Mouse (Mus musculus) ovary, postnatal 36 days (tissue): ENCODE results near the gene Nrp2.

Experiments used
- DNase-seq: peaks from one replicate; pipeline ENCODE4 v3.0.0; 2022; ENCODE audit warnings: low spot score, mixed read lengths

Gene Nrp2

DNA sequence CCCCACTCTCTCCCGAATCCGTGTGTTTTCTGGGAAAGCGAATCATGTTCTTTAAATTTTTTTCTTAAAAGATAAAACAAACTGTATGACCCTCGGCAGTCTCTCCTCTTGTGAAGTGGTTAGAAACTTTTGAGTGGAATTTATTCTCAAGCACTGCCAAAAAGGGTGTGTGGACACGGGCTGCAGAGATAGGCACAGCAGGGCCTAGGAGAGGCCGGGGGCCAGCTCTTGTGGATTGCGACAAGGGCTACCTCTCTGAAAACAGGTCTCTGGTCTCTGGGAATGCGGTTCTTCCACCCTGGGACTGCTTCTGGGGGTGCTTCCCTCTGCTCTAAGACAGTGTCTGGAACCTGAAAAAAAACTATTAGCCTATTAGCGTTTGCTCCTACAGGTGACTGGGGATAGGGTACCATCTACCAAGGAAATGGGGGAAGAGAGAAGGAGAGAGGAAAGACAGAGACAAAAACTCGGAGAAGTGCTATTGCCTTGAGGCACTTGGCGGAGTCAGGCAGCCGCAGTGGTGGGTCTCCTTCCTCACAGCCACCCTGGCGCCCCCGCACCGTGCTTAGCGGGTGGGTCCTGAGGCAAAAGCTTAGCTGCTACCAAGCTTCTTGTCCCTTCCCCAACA is 1.9 kb downstream of the Nrp2 start:
- DNase-seq, result no peak

DNA sequence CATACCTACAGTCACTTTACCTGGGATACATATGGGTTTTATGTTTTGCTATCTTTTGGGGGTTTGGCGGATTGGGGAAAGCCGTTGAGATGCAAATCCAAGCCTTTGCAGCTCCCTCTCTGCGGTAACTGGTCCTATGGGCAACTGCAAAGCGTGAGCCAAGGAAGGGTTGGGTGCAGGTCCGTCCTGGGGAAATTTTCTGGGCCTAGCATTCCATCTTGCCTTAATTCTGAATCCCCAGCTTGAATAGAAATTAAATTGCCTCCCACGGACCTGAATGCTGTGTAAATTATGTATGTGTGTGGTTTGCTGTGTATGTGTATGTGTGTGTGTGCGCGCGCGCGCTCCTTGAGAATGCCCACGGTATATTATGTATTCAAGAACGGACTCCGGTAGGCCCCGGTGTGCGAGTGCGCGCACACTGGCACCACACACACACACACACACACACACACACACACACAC is 2.5 kb downstream of the Nrp2 start:
- no peak for DNase-seq

DNA sequence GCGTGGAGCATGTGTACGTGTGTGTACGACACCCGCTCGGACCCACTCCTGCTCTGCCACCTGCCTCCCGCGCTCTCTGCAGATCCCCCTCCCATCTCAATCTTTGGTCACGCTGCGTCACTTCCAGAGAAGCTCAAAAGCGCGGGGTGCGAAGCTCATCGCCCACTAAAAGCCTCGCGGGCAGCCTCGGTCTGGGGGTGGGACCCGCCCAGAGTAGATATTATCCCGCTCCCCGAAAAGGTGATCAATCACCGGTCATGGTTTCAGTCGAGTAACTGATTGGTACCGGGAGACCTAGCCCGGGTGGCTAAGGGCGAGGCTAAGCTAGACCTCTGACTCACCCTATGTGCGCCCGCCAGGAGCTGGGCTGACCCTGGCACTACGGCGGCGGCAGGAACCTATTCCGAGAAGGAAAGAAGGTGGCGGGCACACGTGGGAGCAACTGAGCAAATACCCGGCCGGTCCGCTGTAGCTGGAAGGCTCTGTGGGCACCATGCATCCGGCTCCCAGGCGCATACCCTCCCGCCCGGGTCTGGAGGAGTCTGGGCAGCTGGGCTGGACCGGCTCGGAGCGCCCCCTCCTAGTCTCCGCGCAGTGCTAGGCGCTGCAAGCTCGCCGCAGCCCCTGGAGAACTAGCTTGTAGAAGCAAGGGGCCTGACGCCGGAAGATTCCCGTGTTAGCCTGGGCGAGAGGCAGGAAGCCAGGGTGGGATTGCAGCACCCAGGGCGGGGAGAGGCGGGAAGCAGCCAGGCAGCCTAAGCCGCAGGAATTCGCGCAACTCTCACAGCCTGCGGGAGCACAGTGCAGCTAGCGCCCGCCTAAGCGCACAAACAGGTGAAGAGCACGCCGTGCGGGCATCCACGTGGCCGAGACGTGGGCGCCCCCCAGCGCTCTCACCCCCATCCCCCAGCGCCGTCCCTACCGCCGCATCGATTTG is 3.3 kb downstream of the Nrp2 start:
- peak; percentile 66 for DNase-seq

DNA sequence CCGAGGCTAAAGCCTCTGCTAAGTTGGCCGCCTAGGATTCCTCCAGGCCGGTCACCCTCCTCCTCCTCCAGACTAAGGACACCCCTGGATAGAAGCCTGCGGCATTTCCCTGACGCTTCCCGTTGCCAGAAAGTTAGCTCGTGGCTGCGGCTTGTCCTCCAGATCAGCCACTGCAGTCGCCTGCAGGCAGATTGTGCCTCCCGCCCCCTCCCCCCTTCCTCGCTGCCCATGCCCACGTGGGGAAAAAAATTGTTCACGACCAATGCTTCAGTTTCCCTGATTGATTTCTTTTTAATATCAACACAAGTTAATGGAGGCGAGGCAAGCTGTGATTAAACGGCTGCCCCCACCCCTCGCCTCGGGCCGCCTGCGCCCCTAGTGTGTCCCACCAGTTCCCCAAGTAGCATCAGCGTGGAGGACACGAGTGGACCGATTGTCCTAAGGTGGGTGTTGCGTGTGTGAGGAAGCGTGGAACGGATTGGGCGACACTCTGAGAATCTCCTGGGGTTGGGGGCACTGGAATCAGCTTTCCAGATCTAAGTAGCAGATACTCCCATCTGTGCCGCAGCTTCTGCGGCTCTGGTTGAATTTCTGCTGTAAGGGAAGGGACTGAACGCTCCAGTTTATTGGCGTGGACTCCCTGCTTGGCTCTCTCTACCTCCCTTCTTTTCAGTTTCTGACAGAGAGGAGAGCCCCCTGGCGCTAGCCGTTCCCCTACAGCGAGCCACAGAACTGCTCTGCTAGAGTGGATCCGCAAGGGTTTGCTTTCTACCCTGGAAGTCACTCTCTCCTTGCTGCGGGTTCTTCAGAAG is 4.2 kb downstream of the Nrp2 start:
- peak; percentile 59 for DNase-seq

DNA sequence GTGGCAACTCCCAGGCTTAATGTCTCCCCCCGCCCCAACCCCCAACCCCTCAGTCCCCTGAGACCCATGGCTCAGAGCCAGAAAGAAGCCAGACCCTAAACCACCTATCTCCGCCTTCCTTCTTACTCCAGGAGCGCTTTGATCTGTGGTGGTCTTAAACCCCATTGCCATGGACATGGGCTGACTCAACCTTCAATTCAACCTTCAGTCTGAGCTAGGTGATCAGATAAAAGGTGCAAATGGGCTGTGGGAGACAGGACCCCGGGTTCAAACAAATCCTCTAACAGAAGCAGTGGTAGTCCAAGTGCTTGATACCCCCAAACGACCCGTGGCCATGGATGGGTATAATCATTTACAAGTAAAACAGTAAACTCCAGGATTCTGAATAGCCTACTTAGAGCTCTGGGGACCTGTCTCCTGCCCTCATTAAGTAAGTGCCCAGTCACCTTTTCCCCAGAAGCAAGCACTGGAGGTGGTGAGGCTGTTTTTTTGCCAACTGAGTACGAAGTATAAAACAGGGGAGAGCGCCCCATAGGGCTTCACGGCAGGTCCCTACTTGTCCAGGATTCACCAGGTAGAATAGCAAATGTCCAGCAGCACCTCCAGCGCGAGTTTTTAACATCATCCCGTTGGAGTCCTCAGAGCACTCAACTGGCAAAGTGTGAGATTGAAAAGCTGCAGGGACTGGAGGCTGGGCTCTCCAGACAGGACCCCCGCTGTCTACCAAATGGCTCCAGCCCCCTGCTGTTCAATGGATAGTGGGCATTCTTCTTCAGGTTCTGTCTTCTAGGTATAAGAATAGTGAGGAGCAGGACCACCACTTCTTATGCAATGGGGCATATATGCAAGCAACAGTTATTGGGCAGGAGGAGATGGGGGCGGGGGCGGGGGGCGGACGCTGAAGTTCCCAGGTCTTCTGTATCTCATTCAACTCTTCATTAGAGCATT is 5.1 kb downstream of the Nrp2 start:
- no peak for DNase-seq

DNA sequence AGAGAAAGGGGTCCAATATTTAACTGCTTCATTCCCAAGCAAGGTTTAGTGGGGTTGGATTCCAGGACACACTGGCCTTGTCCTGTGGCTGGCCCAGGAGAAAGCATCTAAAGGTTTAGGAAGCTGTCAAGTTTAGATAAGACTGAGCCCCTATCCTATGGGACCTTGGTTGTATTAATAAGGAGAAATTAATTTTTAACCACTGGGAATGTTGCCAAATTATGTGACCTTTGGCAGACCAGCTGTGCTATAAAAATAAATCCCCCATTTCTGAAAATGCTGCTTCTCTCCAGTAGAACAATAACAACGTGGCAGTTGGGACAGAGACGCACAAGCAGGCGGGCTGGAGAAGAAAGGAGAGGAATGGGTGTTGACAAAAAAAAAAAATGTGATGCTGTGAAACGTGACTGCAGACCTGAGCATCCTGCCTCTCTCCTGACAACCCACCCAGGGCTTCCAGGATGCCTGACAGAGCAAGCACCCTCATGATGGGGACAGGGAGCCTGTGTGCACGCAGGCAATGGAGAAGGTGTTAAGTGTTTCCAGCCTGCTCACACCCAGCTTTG is 6.8 kb downstream of the Nrp2 start:
- no peak for DNase-seq

DNA sequence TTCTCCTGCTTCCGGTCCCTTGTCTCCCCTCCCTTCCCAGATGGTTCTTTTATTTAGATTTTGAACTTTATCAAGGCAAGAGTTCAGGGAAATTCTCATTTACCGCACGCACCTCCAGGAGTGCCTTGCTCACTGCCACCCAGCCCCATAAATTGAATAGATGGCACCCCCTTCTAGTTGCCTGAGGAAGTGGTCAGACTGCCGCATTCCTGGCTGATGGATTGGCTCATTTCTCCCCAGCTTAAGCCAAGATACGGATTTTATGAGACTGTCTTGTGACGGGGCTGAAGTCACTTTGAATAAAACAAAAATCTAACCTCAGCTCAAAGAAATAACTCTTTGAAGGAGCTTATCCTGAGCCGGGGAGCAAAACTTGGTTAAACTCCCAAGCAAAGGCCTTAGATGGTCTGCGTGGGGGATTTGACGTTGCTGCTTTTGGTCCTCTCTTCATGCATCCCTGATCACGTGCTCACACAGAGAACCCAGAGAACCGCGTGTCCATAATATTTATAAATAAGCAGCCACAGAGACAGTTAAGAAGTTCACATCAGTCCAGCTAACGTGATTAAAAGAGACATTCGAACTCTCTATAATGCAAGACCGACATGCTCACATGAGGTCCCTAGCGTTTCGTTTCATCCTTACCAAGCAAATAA is 10.1 kb downstream of the Nrp2 start:
- no peak for DNase-seq

DNA sequence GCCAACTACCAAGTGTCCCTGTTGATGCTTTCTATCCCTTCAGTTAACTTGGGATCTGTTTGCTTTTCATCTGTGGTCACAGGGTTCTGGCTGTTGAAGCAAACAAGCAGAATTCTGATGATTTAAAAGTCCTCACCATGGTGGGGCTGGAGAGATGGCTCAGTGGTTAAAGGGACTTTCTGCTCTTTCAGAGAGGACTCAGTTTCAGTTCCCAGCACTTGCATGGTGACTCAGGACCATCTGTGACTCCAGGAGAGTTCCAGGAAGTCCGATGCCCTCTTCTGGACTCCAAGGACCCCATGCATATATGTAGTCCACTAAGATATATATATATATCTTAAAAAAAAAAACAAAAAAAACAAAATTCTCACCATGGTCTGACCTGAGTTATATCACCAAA is 11.9 kb downstream of the Nrp2 start:
- no peak for DNase-seq

DNA sequence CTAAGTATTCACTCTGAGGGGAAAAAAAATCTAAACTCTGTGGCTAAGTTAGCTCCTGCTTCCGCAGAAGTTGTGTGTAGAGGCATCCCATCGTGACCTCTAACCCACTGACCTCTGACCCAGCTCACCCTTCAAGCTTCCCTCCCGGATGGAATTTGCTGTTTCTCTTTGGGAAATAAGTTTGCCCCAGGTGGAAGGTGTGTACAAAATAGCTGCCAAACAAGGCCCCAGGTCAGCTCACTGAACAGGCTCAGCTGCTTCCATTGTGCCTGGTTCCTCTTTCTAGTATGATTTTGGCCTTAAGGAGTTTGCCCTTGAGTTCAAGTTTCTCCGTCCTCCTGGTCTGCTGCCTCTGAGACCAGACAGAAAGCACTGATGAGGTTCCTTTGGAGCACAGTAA is 12.6 kb downstream of the Nrp2 start:
- no peak for DNase-seq

DNA sequence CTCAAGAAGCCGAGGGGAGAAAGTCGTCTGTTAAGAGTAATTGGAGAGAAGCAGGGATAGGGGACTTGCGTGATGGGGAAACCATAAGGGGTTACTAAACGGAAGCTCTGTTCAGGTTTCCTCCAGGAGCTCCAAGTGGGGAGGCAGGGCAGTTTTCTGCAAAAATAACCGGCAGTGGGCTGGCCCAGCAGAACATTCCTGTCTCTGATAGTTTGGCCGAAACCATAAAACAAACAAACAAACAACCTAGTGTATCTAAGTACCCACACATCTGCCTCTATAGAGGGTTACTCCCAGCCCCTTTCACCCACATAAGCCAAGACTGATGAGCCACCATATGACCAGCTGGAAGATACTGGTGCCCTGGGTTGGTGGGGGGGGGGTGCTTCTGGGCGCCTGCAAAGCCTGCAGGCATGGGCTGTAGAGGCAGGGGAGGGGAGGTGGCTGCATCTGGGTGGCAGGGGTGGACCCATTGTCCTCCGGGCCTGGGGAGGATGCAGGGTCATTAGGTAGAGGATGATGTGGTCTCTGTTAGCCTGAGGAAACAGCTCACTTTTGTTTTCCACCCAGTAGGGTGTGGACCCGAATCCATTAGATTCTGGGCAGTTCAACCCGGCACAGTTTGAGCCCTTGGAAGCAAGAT is 13.9 kb downstream of the Nrp2 start:
- no peak for DNase-seq

DNA sequence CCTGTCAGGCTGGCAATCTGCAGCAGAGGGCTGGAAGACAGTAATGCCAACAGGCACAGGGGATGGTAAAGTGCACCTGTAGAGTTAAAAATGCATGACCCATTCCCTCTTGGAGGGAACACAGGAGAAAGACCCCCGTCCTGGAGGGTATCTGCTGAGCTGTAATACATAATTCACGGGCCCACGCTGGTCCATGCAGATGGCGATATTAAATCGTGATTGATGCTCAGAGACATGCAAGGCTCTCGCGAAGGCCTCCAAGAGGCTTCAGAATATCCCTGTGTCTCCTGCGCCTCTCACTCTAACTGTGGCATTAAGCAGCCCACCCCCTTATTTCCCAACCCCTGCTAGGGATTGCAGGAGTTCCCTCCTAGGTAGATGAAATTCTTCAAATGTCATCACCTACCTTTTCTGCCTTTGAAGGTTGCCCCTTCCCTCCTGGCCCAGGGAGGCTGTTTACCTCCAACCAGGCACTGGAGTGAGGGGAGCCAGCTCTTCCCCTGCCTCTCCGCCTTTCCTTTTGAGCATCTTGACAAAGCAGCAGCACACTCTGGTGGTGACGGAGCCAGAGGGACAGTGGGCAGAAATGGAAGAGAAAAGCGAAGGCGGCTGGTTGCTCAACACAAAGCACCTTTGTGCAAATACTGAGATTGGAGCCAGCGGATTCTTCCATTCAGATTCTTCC is 14.6 kb downstream of the Nrp2 start:
- DNase-seq, result no peak

DNA sequence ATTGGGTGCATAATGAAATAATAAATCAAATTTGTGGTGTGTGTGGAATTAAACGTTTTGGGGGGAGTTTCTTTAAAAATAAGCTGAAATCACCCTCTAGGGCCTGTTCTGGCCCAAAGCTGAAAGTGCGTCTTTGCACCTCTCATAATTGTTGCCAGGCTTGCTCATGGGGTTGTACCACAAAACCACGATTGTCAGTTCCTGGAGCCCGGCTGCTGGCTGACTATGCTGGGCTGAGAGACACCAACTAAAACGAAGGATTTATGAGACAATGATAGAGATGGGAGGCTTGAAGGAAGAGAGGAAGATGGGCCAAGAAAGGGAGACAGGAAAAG is 15.1 kb downstream of the Nrp2 start:
- no peak for DNase-seq

DNA sequence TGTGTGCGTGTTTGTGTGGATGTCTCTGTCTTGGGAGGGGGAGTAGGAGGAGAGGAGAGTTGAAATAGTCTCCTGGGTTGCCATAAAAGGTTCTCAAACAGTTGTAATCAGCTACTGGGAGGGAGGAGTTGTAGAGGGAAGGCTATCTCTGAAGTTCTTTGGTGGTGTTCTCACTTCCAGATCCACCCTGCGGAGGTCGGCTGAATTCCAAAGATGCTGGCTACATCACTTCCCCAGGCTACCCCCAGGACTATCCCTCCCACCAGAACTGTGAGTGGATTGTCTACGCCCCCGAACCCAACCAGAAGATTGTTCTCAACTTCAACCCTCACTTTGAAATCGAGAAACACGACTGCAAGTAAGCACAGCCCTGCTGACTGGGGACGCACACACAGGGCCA is 15.7 kb downstream of the Nrp2 start:
- no peak for DNase-seq

DNA sequence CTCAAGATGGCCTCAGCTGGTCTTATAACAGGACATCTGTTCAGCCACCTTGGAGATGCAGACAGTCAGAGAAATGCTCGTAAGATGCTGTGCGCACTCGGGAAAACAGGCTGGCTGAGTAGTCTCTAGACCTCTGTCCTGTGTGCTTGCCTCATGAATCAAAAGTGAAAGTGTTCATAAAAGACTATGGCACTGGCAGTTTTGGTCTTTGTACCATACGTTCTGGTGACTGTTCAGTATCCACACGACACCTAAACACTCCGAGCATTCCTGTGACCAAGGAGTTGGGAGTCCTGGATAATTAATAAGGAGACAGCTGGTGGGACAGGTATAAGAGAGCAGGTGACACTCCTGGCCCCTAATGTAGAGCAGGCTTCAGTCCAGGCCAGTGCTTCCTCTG is 16.7 kb downstream of the Nrp2 start:
- DNase-seq, result no peak

DNA sequence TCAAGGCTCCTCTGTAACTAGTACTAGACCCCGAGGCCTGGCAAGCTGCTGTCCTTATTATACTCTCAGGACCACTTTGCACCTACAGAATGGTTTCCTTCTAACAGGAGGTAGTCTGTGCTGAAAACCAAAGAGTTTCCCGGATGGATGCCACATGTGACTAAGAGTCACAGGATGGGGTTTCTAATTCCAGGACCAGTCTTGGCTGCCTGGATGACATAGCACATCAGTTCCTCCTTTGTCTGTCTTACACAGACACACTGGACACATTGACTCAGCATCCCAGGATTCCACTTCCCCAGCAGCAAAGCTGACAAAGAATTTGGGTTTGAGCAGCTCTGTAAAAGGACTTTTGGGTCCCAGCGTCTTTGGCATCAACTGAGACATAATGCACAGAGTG is 17.1 kb downstream of the Nrp2 start:
- DNase-seq, result no peak

DNA sequence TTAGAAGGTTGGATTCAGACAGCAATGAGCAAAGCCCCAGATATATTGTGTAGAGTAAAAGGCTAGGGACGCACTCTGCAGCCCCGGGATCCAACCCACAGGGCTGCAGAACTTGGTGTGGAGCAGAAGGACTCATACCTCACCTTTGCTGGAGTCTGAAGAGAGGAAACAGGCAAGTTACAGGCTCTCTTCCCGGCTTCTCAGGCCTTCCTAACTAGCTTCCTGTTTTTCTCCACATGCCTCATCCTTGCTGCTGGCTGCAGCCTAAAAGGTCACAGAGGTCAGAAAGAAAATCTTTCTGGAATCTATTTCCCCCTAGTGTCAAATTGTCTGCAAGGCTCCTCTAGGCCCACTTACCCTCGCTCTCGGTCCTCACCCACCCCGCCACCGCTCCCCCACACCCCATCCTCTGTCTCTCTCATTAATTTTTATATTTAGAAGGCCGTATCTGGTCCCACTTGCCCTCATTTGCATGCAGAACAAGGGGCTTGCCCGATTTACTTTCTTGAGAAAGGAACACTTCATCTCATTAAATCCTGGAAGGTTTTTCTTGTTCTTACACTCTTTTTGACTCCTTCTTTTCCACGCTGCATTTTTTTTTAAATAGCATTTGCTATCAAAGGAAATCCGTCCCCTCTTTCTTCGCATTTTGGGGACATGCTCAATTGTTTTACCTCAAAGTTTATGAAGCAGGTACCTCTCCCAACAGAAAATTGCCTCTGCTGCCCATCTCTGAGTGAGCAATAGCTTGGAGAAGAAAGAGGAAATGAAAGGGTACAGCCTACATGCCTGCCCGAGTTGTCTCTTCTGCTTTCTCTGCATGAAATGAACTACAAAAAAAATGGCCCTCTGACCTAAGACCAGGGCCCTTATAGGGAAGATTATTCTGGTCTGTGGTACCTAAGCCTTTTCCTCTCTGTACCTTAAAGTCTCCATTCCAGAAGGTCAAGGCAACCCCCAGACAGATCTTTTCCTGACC is 17.9 kb downstream of the Nrp2 start:
- no peak for DNase-seq

DNA sequence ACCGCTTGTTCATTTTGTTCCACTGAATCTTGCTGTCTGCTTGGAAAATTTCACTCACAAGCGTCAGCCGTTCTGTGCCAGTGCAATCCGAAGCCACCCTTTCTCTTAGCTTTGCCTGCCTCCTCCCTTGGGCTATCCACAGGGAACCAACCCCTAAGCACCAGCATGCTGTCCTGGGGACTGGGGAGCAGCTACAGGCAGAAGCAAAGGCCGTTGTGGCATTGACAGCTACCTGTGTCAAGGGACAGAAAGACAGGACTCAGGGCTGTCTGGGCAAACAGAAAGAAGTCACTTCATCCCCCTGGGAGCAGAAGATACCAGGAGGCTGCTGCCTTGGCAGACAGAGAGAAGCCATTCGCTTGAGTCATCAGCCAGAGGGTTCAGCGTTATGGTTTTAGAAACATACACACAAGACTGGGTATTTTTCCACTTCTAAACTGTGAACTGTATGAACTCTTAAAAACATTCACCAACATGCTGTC is 18.7 kb downstream of the Nrp2 start:
- no peak for DNase-seq

DNA sequence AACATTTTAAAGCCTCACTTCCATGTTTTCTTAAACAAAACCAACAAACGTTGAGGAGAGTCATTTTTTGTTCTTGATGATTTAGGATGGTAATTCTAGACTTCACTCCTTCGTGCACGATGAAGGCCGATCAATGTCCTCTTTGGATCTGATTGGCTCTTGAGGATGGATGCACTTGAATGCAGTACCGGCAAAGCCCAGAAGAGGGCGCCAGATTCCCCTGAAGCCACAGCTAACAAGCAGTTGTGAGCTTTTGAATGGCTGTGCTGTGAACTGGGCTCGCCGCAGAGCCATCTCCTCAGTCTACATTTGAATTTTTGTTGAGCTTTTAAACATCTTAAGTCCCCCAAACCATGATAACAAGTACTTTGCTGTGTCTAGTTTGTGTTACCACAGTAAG is 19.4 kb downstream of the Nrp2 start:
- no peak for DNase-seq
